Mouse (Mus musculus): ENCODE results near the gene Trappc12. TPM values are rescaled to one million over a fixed set of nuclear protein-coding genes. Genes with fewer than 3 reads are reported as not detected.

Trappc12 gene
- polyA plus RNA-seq, 1 experiment from 2014 or later, result 43.9 TPM

- H3K27ac ChIP-seq (ENCODE audit: low read depth, low read length), result no peak overlapping the region; the same call in 1 of the 2 replicates
- H3K36me3 ChIP-seq (ENCODE audit: control insufficient read depth, insufficient read depth, low read length), result peaks cover 3% of the 10 kb centered on the region; the same call in 1 of the 2 replicates
- 0 out of 2 replicates have a peak, but pooled peaks have one; percentile 26 for ATAC-seq (ENCODE audit: low FRiP score, low TSS enrichment)
- peaks cover 8% of the 10 kb centered on the region; the same call in 1 of the 2 replicates for H3K4me1 ChIP-seq (ENCODE audit: control insufficient read depth, insufficient read depth, low read length)
- no peak overlapping the region for H3K9ac ChIP-seq (ENCODE audit: low read depth, low read length)
- no peaks in the 10 kb centered on the region for H3K27me3 ChIP-seq (ENCODE audit: control insufficient read depth, insufficient read depth, low read length)
- WGBS, result 31% methylated on average over 3 of the region's 3 CpGs
- no peak overlapping the region for H3K4me3 ChIP-seq (ENCODE audit: low read length)
- H3K4me2 ChIP-seq (replicated peaks; ENCODE audit: low read depth, low read length), result no peak overlapping the region
- no peaks in the 10 kb centered on the region for H3K9me3 ChIP-seq (ENCODE audit: control insufficient read depth, low read length)
Observed at GRCm38 (mm10) chr12:28700101-28700511, 50.2 kb downstream of the Trappc12 start.

GRCm38 (mm10) chr12:28699656-28700055 is 50.6 kb downstream of the Trappc12 start:
- Histone ChIP-seq H3K27ac (ENCODE audit: low read depth, low read length) (no peak overlapping the region; the same call in 1 of the 2 replicates), H3K4me1 (ENCODE audit: control insufficient read depth, insufficient read depth, low read length) (peaks cover 8% of the 10 kb centered on the region; the same call in 1 of the 2 replicates)
- 11% methylated on average over 6 of the region's 6 CpGs for WGBS

DNA sequence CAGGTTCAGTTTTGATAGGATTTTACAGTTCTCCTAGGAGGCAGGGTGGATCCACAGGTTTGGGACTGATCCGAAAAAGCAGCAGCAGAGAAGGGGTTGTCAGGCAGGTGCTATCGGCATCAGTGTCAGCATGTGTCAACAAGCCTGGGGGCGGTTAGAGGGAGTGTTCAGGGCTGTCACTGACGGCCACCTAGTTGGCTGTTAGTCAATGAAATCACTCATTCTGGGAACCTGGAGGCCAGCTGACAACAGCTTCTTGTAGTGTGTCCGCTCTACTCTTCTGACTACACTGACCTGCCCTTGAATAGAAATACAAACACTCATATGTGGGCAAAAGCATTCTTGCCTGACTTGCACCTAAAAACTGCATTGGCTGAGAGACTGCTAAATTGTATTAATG is 51.2 kb downstream of the Trappc12 start:
- ATAC-seq (ENCODE audit: low FRiP score, low TSS enrichment), result no peak
- Histone ChIP-seq H3K4me3 (ENCODE audit: low read length) (no peak overlapping the region), H3K27ac (ENCODE audit: low read depth, low read length) (no peak overlapping the region), H3K9ac (ENCODE audit: low read depth, low read length) (no peak overlapping the region), H3K27me3 (ENCODE audit: control insufficient read depth, insufficient read depth, low read length) (no peaks in the 10 kb centered on the region), H3K36me3 (ENCODE audit: control insufficient read depth, insufficient read depth, low read length) (peaks cover 12% of the 10 kb centered on the region; the same call in 1 of the 2 replicates), H3K4me2 (replicated peaks; ENCODE audit: low read depth, low read length) (no peak overlapping the region), H3K9me3 (ENCODE audit: control insufficient read depth, low read length) (no peaks in the 10 kb centered on the region), H3K4me1 (ENCODE audit: control insufficient read depth, insufficient read depth, low read length) (0 out of 2 replicates have a peak, but pooled peaks cover 8% of the 10 kb centered on the region)
- 77% methylated on average over 5 of the region's 5 CpGs for WGBS

More at GRCm38 (mm10) chr12:28699656-28700055, 50.6 kb downstream of the Trappc12 start:
- H3K36me3 ChIP-seq (ENCODE audit: control insufficient read depth, insufficient read depth, low read length), result peaks cover 7% of the 10 kb centered on the region; the same call in 1 of the 2 replicates
- H3K27me3 ChIP-seq (ENCODE audit: control insufficient read depth, insufficient read depth, low read length), result no peaks in the 10 kb centered on the region
- H3K9ac ChIP-seq (ENCODE audit: low read depth, low read length), result no peak overlapping the region
- ATAC-seq (ENCODE audit: low FRiP score, low TSS enrichment), result 0 out of 2 replicates have a peak, but pooled peaks have one; percentile 34
- H3K4me2 ChIP-seq (replicated peaks; ENCODE audit: low read depth, low read length), result no peak overlapping the region
- H3K4me3 ChIP-seq (ENCODE audit: low read length), result no peak overlapping the region
- H3K9me3 ChIP-seq (ENCODE audit: control insufficient read depth, low read length), result no peaks in the 10 kb centered on the region

DNA sequence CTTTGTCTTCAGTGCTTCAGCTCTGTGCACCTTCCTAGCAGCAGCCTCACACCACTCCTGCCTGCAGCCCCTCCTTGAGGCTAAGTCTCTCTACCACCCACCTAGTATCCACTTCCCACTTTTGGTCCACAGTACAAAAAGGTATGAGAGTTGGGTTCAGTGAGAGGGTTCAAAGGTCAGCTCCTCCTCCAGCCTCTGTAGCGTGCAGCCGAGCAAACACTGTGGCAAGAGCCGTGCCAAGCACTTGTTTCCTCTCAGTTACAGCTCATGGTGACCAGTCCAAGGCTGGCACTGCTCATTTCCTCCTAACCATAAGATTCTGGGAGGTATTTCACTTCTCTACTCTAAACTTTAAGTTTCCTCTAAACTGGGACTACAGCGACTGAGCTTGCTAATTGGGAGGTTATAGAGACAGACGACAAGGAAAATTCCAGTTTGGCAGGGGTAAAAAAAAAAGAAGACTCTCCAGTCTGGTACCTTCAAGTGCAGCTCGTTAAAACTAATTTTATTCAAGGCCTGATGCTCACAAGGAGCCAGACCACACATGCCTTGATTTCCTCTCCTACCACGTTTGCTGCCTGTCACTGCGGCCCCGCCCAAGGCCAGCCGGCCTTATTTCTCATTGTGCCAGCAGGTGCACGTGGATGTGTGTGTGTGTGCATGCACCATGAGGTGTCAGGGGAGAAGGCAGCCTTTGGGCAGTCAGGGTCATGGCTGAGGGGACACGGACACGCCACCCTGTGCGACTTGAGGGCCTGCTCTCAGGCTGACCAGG is 52.3 kb downstream of the Trappc12 start:
- Histone ChIP-seq H3K4me3 (ENCODE audit: low read length) (no peak overlapping the region), H3K4me1 (ENCODE audit: control insufficient read depth, insufficient read depth, low read length) (0 out of 2 replicates have a peak, but pooled peaks cover 8% of the 10 kb centered on the region), H3K9me3 (ENCODE audit: control insufficient read depth, low read length) (no peaks in the 10 kb centered on the region), H3K9ac (ENCODE audit: low read depth, low read length) (no peak overlapping the region), H3K27me3 (ENCODE audit: control insufficient read depth, insufficient read depth, low read length) (no peaks in the 10 kb centered on the region), H3K4me2 (replicated peaks; ENCODE audit: low read depth, low read length) (no peak overlapping the region), H3K27ac (ENCODE audit: low read depth, low read length) (no peak overlapping the region), H3K36me3 (ENCODE audit: control insufficient read depth, insufficient read depth, low read length) (peaks cover 14% of the 10 kb centered on the region)
- WGBS, result 75% methylated on average over 14 of the region's 14 CpGs
- ATAC-seq (ENCODE audit: low FRiP score, low TSS enrichment), result no peak

GRCm38 (mm10) chr12:28694776-28695175 is 55.5 kb downstream of the Trappc12 start:
- Histone ChIP-seq H3K4me3 (ENCODE audit: low read length) (no peak overlapping the region), H3K9ac (ENCODE audit: low read depth, low read length) (no peak overlapping the region), H3K36me3 (ENCODE audit: control insufficient read depth, insufficient read depth, low read length) (peaks cover 37% of the 10 kb centered on the region), H3K27ac (ENCODE audit: low read depth, low read length) (no peak overlapping the region), H3K9me3 (ENCODE audit: control insufficient read depth, low read length) (no peaks in the 10 kb centered on the region), H3K4me1 (ENCODE audit: control insufficient read depth, insufficient read depth, low read length) (no peaks in the 10 kb centered on the region), H3K27me3 (ENCODE audit: control insufficient read depth, insufficient read depth, low read length) (no peaks in the 10 kb centered on the region), H3K4me2 (replicated peaks; ENCODE audit: low read depth, low read length) (no peak overlapping the region)
- ATAC-seq (ENCODE audit: low FRiP score, low TSS enrichment), result no peak
- WGBS, result 93% methylated on average over 7 of the region's 7 CpGs

DNA sequence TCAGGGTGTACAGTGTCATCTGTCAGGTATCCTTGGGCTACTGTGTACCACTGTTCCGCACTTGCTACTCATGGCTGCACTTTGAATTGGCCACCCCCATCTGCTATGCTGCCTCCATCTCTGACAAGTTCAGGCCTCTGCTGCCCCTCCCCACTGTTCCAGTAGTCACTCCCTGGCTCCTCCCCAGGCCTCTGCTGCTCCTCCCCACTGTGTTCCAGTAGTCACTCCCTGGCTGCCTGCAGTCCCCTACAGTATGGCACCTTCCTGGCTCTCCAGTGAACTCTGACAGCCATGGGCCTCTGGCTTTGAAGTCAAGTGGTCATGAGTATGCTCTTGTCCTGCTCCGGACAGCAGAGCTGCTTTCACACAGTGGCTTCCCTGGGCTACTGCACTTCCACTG is 56.0 kb downstream of the Trappc12 start:
- WGBS, result 76% methylated on average over 2 of the region's 2 CpGs
- H3K4me2 ChIP-seq (replicated peaks; ENCODE audit: low read depth, low read length), result no peak overlapping the region
- no peaks in the 10 kb centered on the region for H3K27me3 ChIP-seq (ENCODE audit: control insufficient read depth, insufficient read depth, low read length)
- no peaks in the 10 kb centered on the region for H3K4me1 ChIP-seq (ENCODE audit: control insufficient read depth, insufficient read depth, low read length)
- H3K36me3 ChIP-seq (ENCODE audit: control insufficient read depth, insufficient read depth, low read length), result peaks cover 42% of the 10 kb centered on the region
- no peak overlapping the region for H3K4me3 ChIP-seq (ENCODE audit: low read length)
- 0 out of 2 replicates have a peak, but pooled peaks have one; percentile 26 for ATAC-seq (ENCODE audit: low FRiP score, low TSS enrichment)
- H3K9ac ChIP-seq (ENCODE audit: low read depth, low read length), result no peak overlapping the region
- no peak overlapping the region for H3K27ac ChIP-seq (ENCODE audit: low read depth, low read length)
- no peaks in the 10 kb centered on the region for H3K9me3 ChIP-seq (ENCODE audit: control insufficient read depth, low read length)

GRCm38 (mm10) chr12:28693738-28694137 is 56.5 kb downstream of the Trappc12 start:
- Histone ChIP-seq H3K27me3 (ENCODE audit: control insufficient read depth, insufficient read depth, low read length) (no peaks in the 10 kb centered on the region), H3K36me3 (ENCODE audit: control insufficient read depth, insufficient read depth, low read length) (peaks cover 44% of the 10 kb centered on the region), H3K27ac (ENCODE audit: low read depth, low read length) (no peak overlapping the region), H3K9ac (ENCODE audit: low read depth, low read length) (no peak overlapping the region), H3K4me3 (ENCODE audit: low read length) (no peak overlapping the region), H3K4me2 (replicated peaks; ENCODE audit: low read depth, low read length) (no peak overlapping the region), H3K4me1 (ENCODE audit: control insufficient read depth, insufficient read depth, low read length) (no peaks in the 10 kb centered on the region), H3K9me3 (ENCODE audit: control insufficient read depth, low read length) (no peaks in the 10 kb centered on the region)
- ATAC-seq (ENCODE audit: low FRiP score, low TSS enrichment), result no peak
- 82% methylated on average over 3 of the region's 3 CpGs for WGBS

DNA sequence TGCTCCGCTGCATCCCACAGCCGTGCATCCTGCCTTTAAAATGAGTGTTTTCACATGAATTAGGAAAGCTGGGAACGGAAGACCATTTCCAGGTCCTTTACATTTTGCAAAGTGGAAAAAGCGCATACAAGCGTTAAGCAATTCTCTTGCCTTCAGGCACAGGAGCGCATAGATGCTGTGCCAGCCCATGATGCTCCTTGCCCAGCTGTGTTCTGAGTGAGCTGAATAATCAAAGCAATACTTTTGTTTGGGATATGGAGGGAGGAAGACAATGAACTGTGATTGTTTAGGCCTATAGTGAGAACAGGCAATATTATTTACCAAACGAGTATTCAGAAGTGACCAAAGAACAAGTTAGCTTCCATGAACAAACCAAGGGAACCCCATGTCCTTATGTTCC is 59.5 kb downstream of the Trappc12 start:
- H3K9me3 ChIP-seq (ENCODE audit: control insufficient read depth, low read length), result no peaks in the 10 kb centered on the region
- 95% methylated on average over 7 of the region's 7 CpGs for WGBS
- no peak overlapping the region for H3K4me2 ChIP-seq (replicated peaks; ENCODE audit: low read depth, low read length)
- H3K4me3 ChIP-seq (ENCODE audit: low read length), result no peak overlapping the region
- ATAC-seq (ENCODE audit: low FRiP score, low TSS enrichment), result no peak
- peaks cover 48% of the 10 kb centered on the region for H3K36me3 ChIP-seq (ENCODE audit: control insufficient read depth, insufficient read depth, low read length)
- H3K27ac ChIP-seq (ENCODE audit: low read depth, low read length), result no peak overlapping the region
- no peaks in the 10 kb centered on the region for H3K27me3 ChIP-seq (ENCODE audit: control insufficient read depth, insufficient read depth, low read length)
- no peaks in the 10 kb centered on the region for H3K4me1 ChIP-seq (ENCODE audit: control insufficient read depth, insufficient read depth, low read length)
- H3K9ac ChIP-seq (ENCODE audit: low read depth, low read length), result no peak overlapping the region

DNA sequence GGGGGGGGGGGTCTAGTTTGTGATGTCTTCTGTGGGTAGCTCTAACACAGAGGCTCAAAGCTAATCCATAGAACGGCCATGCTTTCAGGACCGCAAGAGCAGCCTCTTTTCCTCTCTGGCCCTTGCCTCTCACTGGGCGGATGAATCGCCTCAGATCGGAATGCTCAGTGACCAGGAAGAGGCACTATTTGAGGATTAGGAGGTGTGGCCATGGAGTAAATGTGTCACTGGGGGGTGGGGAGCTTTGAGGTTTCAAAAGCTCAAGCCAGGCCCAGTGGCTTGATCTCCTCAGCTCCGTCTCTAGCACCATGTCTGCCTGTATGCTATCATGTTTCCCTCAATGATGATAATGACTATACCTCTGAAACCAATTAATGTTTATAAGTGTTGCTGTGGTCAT is 61.3 kb downstream of the Trappc12 start:
- H3K36me3 ChIP-seq (ENCODE audit: control insufficient read depth, insufficient read depth, low read length), result peaks cover 37% of the 10 kb centered on the region
- H3K9me3 ChIP-seq (ENCODE audit: control insufficient read depth, low read length), result no peaks in the 10 kb centered on the region
- H3K4me3 ChIP-seq (ENCODE audit: low read length), result no peak overlapping the region
- WGBS, result 90% methylated on average over 6 of the region's 6 CpGs
- H3K4me1 ChIP-seq (ENCODE audit: control insufficient read depth, insufficient read depth, low read length), result no peaks in the 10 kb centered on the region
- H3K4me2 ChIP-seq (replicated peaks; ENCODE audit: low read depth, low read length), result no peak overlapping the region
- H3K27me3 ChIP-seq (ENCODE audit: control insufficient read depth, insufficient read depth, low read length), result no peaks in the 10 kb centered on the region
- no peak for ATAC-seq (ENCODE audit: low FRiP score, low TSS enrichment)
- no peak overlapping the region for H3K9ac ChIP-seq (ENCODE audit: low read depth, low read length)
- no peak overlapping the region for H3K27ac ChIP-seq (ENCODE audit: low read depth, low read length)

All from kidney, embryonic 14.5 days (tissue).